Mouse (Mus musculus) liver, embryonic 16.5 days (tissue): ENCODE results near the gene Ano9. TPM values are rescaled to one million over a fixed set of nuclear protein-coding genes. Genes with fewer than 3 reads are reported as not detected.
A peak's percentile ranks its signal among the peaks of the same experiment; 100 is the strongest.

Source experiments
- ATAC-seq: fragments of 200-750 bp; cut with Nextera tagmentation; 2 replicates; pipeline ENCODE4 v1.8.0; 2017; ENCODE audit warnings: low read depth, mild to moderate bottlenecking, moderate number of reproducible peaks, moderate library complexity
- H3K27ac ChIP-seq: fragments of 300-500 bp; sonication (generic); 2 replicates; pipeline ENCODE4 v1.5.1; 2014; ENCODE audit warnings: mild to moderate bottlenecking, low read length
- H3K27me3 ChIP-seq: fragments of 300-500 bp; sonication (generic); 2 replicates; pipeline ENCODE4 v1.6.1; 2014; ENCODE audit warnings: low read depth, low read length, mixed read lengths; ENCODE audit not compliant: control insufficient read depth, insufficient read depth
- H3K36me3 ChIP-seq: fragments of 300-500 bp; sonication (generic); 2 replicates; pipeline ENCODE4 v1.6.1; 2014; ENCODE audit warnings: mild to moderate bottlenecking; ENCODE audit not compliant: control insufficient read depth, insufficient read depth
- H3K4me1 ChIP-seq: fragments of 300-500 bp; sonication (generic); 2 replicates; pipeline ENCODE4 v1.6.1; 2014; ENCODE audit warnings: low read depth, low read length, mixed read lengths; ENCODE audit not compliant: control insufficient read depth
- H3K4me2 ChIP-seq: fragments of 300-500 bp; sonication (generic); 2 replicates; pipeline ENCODE4 v1.6.1; 2014; ENCODE audit warnings: low read depth, low read length, mixed read lengths
- H3K4me3 ChIP-seq: fragments of 300-500 bp; sonication (generic); 2 replicates; pipeline ENCODE4 v1.5.1; 2014; ENCODE audit warnings: low read depth, mild to moderate bottlenecking, low read length
- H3K9ac ChIP-seq: fragments of 300-500 bp; sonication (generic); 2 replicates; pipeline ENCODE4 v1.6.1; 2014; ENCODE audit warnings: low read depth, low read length
- H3K9me3 ChIP-seq: fragments of 300-500 bp; sonication (generic); replicated peaks from 2 replicates; pipeline ENCODE4 v1.6.1; 2016; ENCODE audit warnings: low read length; ENCODE audit not compliant: control insufficient read depth
- WGBS: fragments of 180-500 bp; shearing (Covaris S2); extraction: QIAGEN DNeasy Blood & Tissue Kit; methylation state at CpG from one replicate; pipeline ENCODE4 v1.1.7; 2014; ENCODE audit not compliant: insufficient replicate concordance; 5-methylcytosine and 5-hydroxymethylcytosine counted together
- polyA plus RNA-seq: library from polyadenylated mRNA; unstranded; fragments of >200 nt; fragmentation: Nextera tagmentation; extraction: Ambion mirVana; gene quantifications from 2 replicates; pipeline ENCODE4 v1.2.1, GENCODE M21; 2015

Gene Ano9
- polyA plus RNA-seq, 1 experiment from 2014 or later: 3.8 TPM

GRCm38 (mm10) chr7:141077841-141078240, 39.8 kb downstream of the Ano9 start, which contains the start of gene Pkp3:
TSS of gene Pkp3 (plus strand) at chr7:141078218.
- Histone ChIP-seq H3K9me3 (no peaks in the 10 kb centered on the region), H3K4me2 (no peak within 1 kb of the TSS), H3K9ac (no peak within 1 kb of the TSS), H3K27me3 (peaks cover 2% of the 10 kb centered on the region; the same call in 1 of the 2 replicates), H3K27ac (no peak within 1 kb of the TSS), H3K4me1 (no peaks in the 10 kb centered on the region), H3K4me3 (no peak within 1 kb of the TSS), H3K36me3 (no peaks in the 10 kb centered on the region)
- ATAC-seq: no peak
- 83% methylated on average over 15 of the region's 15 CpGs for WGBS

- Histone ChIP-seq H3K36me3 (no peaks in the 10 kb centered on the region), H3K27ac (no peak overlapping the region), H3K9ac (no peak overlapping the region), H3K4me2 (no peak overlapping the region), H3K4me1 (peaks cover 7% of the 10 kb centered on the region; the same call in 1 of the 2 replicates), H3K9me3 (no peaks in the 10 kb centered on the region), H3K27me3 (peaks cover 33% of the 10 kb centered on the region), H3K4me3 (no peak overlapping the region)
- ATAC-seq: no peak
- 42% methylated on average over 4 of the region's 4 CpGs for WGBS
Observed at GRCm38 (mm10) chr7:141073782-141074181, 43.8 kb downstream of the Ano9 start.

GRCm38 (mm10) chr7:141072017-141072745, 45.4 kb downstream of the Ano9 start:
- no peak overlapping the region for H3K27ac ChIP-seq
- H3K9ac ChIP-seq: no peak overlapping the region
- no peaks in the 10 kb centered on the region for H3K9me3 ChIP-seq
- H3K27me3 ChIP-seq: peaks cover 40% of the 10 kb centered on the region
- H3K4me2 ChIP-seq: 0 out of 2 replicates have a peak overlapping the region, but pooled peaks have one; percentile 11
- no peak for ATAC-seq
- WGBS: 9% methylated on average over 23 of the region's 23 CpGs
- H3K4me1 ChIP-seq: peaks cover 7% of the 10 kb centered on the region; the same call in 1 of the 2 replicates
- H3K36me3 ChIP-seq: no peaks in the 10 kb centered on the region
- H3K4me3 ChIP-seq: no peak overlapping the region

GRCm38 (mm10) chr7:141070058-141070862, 47.3 kb downstream of the Ano9 start:
- Histone ChIP-seq H3K36me3 (no peaks in the 10 kb centered on the region), H3K27ac (no peak overlapping the region), H3K9me3 (no peaks in the 10 kb centered on the region), H3K27me3 (peaks cover 40% of the 10 kb centered on the region), H3K4me3 (peak overlapping the region; percentile 41), H3K9ac (no peak overlapping the region), H3K4me1 (peaks cover 7% of the 10 kb centered on the region; the same call in 1 of the 2 replicates), H3K4me2 (peak overlapping the region; percentile 62)
- 1% methylated on average over 51 of the region's 51 CpGs for WGBS
- ATAC-seq: peak; percentile 30; the same call in 1 of the 2 replicates

- Histone ChIP-seq H3K27me3 (peaks cover 40% of the 10 kb centered on the region), H3K27ac (no peak overlapping the region), H3K36me3 (no peaks in the 10 kb centered on the region), H3K4me2 (no peak overlapping the region), H3K4me3 (no peak overlapping the region), H3K4me1 (peaks cover 12% of the 10 kb centered on the region), H3K9ac (no peak overlapping the region), H3K9me3 (no peaks in the 10 kb centered on the region)
- ATAC-seq: no peak
- 60% methylated on average over 19 of the region's 19 CpGs for WGBS
Observed at GRCm38 (mm10) chr7:141068351-141068750, 49.3 kb downstream of the Ano9 start.

- no peak overlapping the region for H3K27ac ChIP-seq
- H3K4me1 ChIP-seq: peaks cover 17% of the 10 kb centered on the region
- ATAC-seq: peak; percentile 18
- H3K4me3 ChIP-seq: no peak overlapping the region
- WGBS: 59% methylated on average over 7 of the region's 7 CpGs
- no peak overlapping the region; the same call in 1 of the 2 replicates for H3K4me2 ChIP-seq
- H3K27me3 ChIP-seq: peaks cover 40% of the 10 kb centered on the region
- H3K36me3 ChIP-seq: no peaks in the 10 kb centered on the region
- no peaks in the 10 kb centered on the region for H3K9me3 ChIP-seq
- no peak overlapping the region for H3K9ac ChIP-seq
Observed at GRCm38 (mm10) chr7:141064576-141064975, 53.0 kb downstream of the Ano9 start.

GRCm38 (mm10) chr7:141064175-141064574, 53.4 kb downstream of the Ano9 start:
- Histone ChIP-seq H3K27ac (no peak overlapping the region), H3K4me3 (no peak overlapping the region), H3K27me3 (peaks cover 41% of the 10 kb centered on the region), H3K9ac (no peak overlapping the region), H3K9me3 (no peaks in the 10 kb centered on the region), H3K36me3 (no peaks in the 10 kb centered on the region), H3K4me2 (no peak overlapping the region; the same call in 1 of the 2 replicates), H3K4me1 (peaks cover 17% of the 10 kb centered on the region)
- ATAC-seq: peak; percentile 54
- 24% methylated on average over 7 of the region's 7 CpGs for WGBS

GRCm38 (mm10) chr7:141063353-141063752, 54.3 kb downstream of the Ano9 start:
- H3K36me3 ChIP-seq: no peaks in the 10 kb centered on the region
- H3K4me2 ChIP-seq: no peak overlapping the region
- no peak for ATAC-seq
- no peak overlapping the region for H3K9ac ChIP-seq
- H3K27ac ChIP-seq: no peak overlapping the region
- no peaks in the 10 kb centered on the region for H3K9me3 ChIP-seq
- peaks cover 44% of the 10 kb centered on the region for H3K27me3 ChIP-seq
- no peak overlapping the region for H3K4me3 ChIP-seq
- WGBS: 67% methylated on average over 3 of the region's 3 CpGs
- peaks cover 17% of the 10 kb centered on the region for H3K4me1 ChIP-seq

GRCm38 (mm10) chr7:141062525-141062924, 55.1 kb downstream of the Ano9 start:
- no peak for ATAC-seq
- Histone ChIP-seq H3K36me3 (no peaks in the 10 kb centered on the region), H3K4me2 (no peak overlapping the region), H3K4me1 (peaks cover 17% of the 10 kb centered on the region), H3K9ac (no peak overlapping the region), H3K4me3 (no peak overlapping the region), H3K9me3 (no peaks in the 10 kb centered on the region), H3K27ac (no peak overlapping the region), H3K27me3 (peaks cover 46% of the 10 kb centered on the region)
- 28% methylated on average over 7 of the region's 7 CpGs for WGBS
